Mouse (Mus musculus): ENCODE measurements at regions not wholly inside any gene's neighbourhood (a gene's known extent, or its start where the extent isn't known, plus 50 kb on each side); places are given as distances from the start of the nearest gene placed in this dataset.

- peak; percentile 1 for DNase-seq
Measured at GRCm38 (mm10) chr10:29635828-29636227, 100.2 kb upstream of the Rspo3 start.

DNA sequence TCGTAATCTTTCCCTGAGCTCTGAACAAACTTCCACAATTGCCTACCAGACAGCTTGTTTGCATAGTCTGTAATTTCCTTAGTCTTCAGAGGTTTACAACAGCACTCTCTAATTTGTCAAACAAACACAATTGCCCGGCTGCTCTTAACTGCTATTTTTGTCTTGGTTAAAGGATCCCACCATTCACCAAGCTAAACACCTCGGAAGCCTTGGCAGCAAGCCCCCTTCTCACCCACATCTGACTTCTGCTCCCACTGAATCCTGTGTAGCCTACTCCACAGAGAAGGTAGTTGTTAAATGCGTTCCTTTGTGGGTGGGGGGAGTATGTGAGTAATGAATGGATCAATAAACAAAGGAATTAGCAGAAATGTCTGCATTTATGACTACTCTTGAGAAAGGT, 59.8 kb upstream of the Rspo3 start:
- DNase-seq = no peak

DNA sequence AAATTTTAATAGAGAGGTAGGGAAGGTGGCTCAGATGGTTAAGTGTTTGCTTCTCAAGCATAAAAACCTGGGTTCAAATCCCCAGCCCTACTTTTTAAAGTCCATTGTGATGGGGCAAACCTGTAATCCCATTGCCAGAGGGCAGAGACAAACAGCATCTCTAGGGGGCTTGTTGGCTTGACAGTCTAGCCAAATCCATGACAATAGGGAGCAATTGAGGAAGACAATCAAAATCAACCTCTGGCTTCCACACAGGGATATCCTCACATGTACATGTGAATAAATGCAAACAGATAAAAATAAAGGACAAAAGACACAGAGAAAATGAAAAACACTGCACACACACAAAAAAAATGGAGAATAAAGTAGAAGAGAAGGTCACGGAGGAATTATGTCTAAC, 59.3 kb upstream of the Rspo3 start:
- no peak for DNase-seq

DNA sequence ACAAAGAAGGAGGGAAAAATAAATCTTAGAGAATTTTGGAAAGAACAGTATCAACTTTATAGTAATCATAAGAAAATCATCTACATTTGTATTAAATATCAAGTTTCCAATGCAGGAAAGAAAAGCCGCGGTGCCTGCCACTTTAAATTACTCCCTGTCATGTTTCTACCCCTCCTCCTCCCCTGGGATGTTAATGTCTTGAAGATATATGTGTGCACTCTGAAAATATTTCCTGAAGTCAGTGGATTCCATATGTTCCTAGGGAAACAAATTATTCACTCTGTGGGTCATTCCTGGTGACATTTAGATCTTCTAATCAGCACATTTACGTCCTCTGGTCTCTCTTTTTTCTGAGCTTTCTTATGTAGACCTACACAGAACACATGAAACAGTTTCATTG, 57.2 kb upstream of the Rspo3 start:
- DNase-seq = no peak

DNA sequence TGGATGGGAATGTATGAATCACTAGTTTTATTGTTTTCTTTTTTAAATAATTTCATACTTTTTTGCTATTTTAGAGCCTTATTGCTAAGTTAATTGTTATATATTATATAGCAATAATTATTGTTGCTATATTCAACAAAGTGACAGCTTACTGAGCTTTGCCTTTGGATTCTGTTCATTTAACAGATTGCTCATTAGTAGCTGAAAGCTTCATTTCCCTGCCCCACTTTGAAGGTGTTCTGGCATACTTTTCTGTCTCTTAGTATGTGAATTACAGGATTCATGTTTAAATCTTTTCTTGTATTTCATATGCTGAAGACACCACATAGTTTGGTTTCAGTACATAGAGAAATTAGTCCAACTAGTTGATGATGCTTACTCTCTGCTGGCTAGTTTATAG, 54.5 kb upstream of the Rspo3 start:
- no peak for DNase-seq

- no peak for DNase-seq
Measured at GRCm38 (mm10) chr10:29589739-29590138, 54.1 kb upstream of the Rspo3 start.

All from right cerebral cortex, adult 18-20 months (tissue).